Mouse (Mus musculus) layer of hippocampus, postnatal 10 days (tissue): ENCODE results near the gene Tmem37. TPM values are rescaled to one million over a fixed set of nuclear protein-coding genes. Genes with fewer than 3 reads are reported as not detected.

Source experiments
- DNase-seq, 2 experiments: peaks; one replicate each; pipeline ENCODE4 v3.0.0; 2021; ENCODE audit warnings: low spot score in 2 of 2
- total RNA-seq, 2 experiments: library from RNA; stranded (reverse); gene quantifications; 2 replicates each; pipeline ENCODE4 v1.2.3; 2021

The Tmem37 gene
- total RNA-seq, 2 experiments from 2014 or later: 1.0 to 2.0 TPM

- no peak for DNase-seq
Observed at GRCm38 (mm10) chr1:120094920-120095319, 21.0 kb upstream of the Tmem37 start.

- peak; percentile 89 to 92 for DNase-seq
Observed at GRCm38 (mm10) chr1:120093482-120094134, 19.7 kb upstream of the Tmem37 start.

GRCm38 (mm10) chr1:120090880-120091570, 17.2 kb upstream of the Tmem37 start:
- DNase-seq: no peak

- no peak for DNase-seq
Observed at GRCm38 (mm10) chr1:120089180-120089579, 15.3 kb upstream of the Tmem37 start.

DNA sequence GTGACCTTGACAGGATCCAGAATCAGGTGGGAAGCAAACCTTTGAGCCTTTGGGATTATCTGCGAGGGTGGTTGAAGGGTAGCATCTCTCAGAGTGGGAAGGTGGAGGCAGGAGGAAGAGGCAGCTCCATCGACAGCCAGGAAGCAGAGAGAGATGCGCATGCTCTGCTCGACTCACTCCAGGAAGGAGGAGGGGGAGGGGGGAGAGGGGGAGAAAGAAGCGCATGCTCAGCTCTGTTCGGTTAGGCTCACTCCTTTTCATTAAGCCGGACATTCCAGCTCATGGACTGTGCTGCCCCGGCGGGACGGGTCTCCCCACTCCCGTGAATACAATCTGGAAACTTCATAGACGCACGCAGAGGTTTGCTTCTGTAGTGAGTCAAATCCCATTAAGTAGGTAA, 12.8 kb upstream of the Tmem37 start:
- no peak for DNase-seq

DNA sequence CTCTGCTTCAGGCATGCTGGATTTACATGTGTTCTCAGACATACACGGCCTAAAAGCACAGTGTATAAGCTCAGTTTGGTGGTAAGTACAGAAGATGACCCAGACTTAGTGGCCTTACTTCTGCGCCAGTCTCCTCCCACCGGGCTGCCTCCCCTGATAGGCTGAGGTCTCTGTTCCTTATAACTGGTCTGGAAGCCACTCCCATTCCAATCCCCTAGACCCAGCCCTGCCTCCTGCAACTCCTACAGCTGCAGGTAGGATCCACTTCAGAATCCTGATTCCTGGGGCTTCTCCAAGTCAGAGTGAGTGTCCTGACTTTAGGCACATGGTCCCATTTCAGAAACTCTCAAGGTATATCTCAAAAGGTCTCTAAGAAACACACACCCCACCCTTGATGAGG, 11.8 kb upstream of the Tmem37 start:
- DNase-seq: no peak

GRCm38 (mm10) chr1:120083921-120084517, 10.1 kb upstream of the Tmem37 start:
- DNase-seq: no peak

GRCm38 (mm10) chr1:120082957-120083585, 9.2 kb upstream of the Tmem37 start:
- no peak for DNase-seq

DNA sequence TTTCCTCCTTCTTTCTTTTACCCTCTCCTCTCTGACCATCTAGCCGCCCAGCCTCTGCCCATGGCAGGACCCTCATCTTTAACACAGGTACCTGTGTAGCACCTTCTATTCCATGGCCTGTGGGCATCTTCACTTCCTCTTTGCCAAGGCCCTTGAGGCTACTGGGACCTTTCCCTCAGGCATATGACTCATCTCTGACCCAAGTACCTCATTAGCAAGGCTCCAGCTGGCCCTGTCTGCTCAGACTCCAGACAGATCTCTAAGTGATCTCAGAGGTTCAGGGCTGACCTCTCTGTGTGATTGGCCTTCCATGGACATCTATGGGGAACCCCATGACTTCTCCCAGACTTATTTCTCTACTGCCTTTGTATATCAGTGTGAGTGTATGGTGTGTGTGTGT, 6.8 kb upstream of the Tmem37 start:
- DNase-seq: no peak

DNA sequence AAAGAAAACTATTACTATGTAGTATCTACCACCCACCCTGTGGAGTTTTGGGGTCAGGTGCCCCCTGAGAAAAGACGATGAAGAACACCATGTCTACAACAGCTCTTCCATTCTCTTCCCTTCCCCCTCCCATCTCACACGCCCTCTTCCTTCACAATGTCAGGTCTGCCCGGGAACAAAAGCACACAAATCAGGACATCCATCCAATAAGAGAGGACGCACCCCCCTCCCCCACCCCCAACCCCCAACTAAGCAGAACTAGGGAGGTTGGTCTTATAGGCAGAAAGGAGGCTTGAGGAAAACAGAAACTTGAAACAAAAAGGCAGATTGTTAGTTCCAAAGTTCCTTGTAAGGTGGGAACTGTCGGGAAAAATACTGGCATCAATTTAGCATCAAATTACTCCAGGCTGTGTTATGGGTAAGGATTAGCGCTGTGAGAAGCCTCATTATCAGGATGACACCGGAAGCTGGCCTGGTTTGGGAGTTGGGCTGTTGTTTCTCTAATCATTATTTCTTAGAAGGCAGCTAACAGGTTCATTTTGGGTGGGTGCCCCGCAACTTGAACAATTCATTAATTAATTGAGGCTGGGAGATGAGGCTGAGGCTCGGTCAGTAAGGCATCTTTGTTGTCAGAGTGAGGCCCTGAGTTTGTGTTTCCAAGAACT, 4.0 kb upstream of the Tmem37 start:
- no peak for DNase-seq

- no peak for DNase-seq
Observed at GRCm38 (mm10) chr1:120075507-120075906, 1.6 kb upstream of the Tmem37 start.

DNA sequence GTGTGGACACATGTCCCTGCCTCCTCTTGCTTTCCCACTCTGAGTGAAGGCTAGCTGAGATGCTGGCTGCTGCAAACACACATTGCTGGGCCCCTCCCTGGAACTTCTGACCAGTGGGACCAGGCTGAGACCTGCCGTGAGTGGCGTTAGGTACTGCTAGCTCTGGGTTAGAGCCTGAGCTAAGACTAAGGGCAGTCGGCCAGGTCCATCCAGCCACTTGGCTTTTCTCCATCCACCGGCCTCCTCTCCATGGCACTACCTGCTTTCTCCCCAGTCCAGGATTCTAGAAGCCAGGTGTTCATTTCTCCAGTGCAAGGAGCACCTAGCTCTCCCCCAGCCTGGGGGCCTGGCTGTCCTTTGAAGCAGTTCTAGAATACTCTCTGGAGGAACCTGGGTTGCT, 1.1 kb upstream of the Tmem37 start:
- no peak for DNase-seq

DNA sequence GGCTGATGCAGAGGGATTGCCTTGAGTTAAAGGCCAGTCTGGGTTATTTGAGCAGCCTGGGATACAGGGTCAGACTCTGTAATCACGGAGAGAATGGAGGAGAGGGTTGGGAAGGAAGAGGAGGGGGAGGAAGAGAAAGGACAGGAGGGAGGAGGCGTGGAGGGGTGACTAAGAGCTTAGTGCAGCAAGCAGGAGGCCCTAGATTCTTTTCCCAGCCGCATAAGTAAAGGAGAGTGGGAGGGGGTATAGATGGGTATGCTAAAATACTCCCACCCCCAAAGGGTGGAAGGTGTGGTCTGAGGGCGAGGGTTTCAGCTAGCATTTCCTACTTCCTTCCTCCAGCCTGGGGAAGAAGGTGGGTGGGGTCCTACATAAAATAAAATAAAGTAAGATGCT, 431 bp upstream of the Tmem37 start:
- DNase-seq: no peak

DNA sequence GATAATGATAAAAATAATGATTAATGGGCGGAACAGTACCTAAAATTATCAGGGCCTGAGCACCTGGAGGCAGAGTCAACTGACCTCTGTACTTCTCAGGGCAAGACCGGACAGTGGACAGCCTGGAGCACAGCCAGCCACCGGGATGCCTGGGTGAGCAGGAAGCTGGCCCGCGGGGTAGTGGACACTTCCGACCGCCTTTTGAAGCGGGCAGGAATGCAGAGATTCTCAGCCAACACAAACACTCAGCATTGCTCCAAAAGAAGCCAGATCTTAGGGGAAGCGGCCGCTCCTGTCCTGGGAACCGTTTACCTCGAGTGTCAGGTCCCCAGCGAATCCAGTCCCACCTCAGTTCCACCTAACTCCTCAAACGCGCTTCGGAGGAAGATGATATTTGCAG, 974 bp downstream of the Tmem37 start:
- peak; percentile 18 to 25 for DNase-seq

DNA sequence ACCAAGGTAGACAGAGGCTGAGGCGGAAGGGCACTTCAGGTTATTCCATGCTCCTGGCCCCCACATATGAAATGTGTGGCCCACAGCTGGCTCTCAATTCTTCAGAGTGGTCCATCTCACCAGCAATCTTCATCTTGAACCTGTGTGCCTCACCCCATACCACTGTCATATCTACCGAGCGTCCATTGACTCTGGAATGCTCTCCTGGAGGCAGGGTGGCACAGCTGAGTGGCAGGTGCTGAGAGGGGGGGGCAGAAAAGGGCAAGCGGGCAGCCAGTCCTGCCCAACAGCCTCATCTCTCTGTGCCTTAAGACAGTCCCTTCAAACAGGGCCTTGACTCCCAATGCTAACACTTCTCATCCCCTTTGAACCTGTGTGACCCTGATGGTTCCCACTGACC, 2.7 kb downstream of the Tmem37 start:
- no peak for DNase-seq

DNA sequence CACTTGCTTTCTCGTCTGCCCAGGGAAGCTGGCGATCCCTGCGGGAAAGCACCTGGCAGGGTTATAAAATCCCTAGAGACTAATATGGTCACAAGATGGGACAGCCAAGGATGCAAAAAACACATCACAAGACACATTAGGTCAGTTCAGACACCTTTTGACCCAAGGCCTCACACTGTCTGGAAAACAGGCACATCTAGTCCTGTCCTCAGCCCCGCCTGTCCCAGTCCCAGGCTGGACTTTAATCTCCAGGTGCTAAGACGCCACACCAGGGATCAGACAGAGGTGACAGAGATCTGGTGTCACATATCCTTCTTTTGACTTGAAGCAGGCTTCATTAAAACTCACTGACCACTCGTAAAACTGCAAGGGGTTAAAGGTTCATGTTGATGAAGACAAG, 3.7 kb downstream of the Tmem37 start:
- no peak for DNase-seq

DNA sequence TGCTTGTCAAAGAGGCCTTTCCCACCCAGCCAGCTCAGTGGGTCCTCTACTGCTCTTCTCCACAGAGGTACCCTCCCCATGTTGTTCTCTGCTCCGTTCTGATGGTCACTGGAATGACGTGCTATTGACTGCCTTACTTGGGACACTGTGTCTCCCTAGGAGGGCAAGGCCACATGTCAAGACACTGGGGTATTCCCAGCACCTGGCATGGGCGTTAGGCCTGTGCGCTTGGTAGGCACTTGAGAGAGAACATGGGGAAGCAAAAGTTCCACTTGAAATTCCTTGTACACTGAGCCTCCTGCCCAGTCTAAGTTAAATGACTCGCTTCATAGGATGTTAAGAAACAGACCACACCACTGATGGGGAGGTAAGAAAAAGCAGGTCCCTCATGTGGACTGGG, 4.8 kb downstream of the Tmem37 start:
- no peak for DNase-seq

GRCm38 (mm10) chr1:120066625-120067024, 7.2 kb downstream of the Tmem37 start:
- DNase-seq: no peak

DNA sequence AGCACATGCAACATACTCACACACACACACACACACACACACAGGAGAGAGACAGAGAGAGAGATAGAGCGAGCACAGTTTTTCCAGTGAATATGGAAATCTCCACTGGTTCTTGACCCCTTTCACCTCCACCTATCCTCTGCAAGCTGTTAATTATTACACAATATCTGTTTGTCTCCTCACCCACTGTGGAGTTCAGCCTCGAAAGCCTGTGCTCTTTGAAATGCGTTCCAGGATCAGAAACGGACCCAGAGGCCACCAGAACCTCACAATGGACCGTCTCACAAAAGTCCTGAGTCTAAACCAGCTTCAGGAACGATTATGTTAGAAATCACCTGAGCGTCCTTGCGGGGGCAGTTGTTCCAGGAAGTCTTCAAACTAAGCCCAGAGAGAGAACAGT, 7.7 kb downstream of the Tmem37 start:
- DNase-seq: no peak

DNA sequence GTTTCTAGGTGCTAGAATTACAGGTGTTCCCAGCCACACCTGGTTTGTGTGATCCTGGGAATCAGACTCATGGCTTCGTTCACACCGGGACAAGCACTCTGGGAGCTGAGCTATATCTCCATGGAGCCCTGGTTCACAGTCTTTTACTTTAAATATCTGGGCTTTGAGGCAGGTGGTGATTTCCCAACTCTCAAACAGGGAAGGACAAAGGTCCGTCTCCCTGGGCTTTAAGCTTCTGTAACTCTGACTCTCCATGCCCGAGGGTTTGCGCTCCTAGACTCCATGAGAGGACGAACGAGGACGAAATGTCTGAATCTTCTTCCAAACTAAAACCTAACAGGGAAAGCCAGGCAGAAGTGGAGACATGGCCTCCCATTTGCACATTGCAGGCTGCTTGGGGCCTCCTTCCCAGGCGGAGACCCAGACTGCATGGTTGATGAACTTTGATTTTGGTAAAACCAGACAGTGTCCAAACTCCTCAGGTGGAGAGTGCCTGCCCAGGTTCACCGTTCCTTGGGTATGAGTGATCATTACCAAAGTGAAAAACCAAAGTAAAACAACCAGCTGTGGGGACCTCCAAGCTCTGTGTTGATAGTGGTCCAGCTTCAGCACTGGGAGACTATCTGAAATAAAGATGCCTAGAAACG, 9.7 kb downstream of the Tmem37 start:
- DNase-seq: no peak

DNA sequence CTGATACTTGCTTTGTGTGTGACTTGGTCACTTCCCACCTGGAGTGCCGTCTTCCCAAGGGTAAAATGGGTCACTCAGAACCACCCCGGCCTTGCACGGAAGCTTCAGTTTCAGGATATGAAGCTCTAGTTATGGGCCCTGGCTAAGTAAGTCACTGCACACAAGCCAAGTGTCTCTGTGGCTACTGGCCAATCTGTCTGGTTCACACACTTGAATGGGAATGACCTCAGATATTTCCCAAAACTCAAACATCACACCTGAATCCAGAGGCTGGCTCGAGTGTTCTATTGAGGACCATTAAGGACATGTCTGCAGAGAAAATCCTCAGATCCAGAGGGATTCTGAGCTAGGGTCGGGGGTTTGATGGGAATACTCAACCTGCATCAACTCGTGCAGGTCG, 11.6 kb downstream of the Tmem37 start:
- DNase-seq: no peak
